Mouse (Mus musculus): ENCODE measurements around the gene Armc9.

Armc9 gene

DNA sequence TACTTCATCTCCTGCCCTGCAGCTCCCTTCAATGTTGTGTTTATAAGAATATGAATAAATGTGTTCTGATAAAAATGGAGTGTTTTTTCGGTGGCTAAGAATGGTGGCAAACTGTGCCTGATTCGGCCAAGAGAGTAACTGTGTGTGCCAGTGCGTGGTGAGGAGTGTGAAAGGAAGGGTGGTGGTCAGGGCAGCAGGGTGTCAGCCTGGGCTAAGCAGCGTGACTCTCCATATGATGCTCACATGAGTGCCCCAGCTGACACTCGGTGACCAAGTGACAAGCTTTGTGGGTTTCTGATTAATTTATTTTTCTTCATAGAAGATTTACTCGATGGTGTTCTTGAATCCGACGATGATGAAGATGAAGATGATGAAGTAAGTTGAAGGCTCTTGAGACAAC lies 58.2 kb downstream of the Armc9 start:
- in situ Hi-C loops (cut with MboI; ENCODE audit: unreplicated experiment in 2 of 2) = loop anchor here in 1 of 2 experiments (5.0 kb wide), 1 partner anchor 90 kb away; the partner anchor contains the start of gene B3gnt7

DNA sequence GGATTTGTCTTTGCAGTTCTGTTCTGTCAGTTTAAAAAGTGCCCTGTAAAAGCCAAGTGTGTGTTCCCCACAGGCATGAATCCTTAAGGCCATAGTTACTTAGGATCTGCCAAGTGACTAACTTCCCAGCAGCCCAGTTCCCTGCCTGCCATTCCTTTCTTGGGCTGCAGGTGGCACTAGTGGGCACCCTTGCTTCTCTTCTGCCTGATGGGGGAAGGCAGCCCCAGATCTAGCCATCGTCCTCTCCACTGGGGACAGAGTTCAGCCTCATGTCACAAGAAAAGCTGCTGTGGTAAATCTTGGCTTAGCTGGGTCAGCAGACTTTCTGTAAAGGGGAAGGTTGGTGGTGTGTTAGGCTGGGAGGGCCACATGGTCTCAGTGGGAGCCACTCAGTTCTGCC lies 59.6 kb downstream of the Armc9 start:
- in situ Hi-C loops (cut with MboI; ENCODE audit: unreplicated experiment in 2 of 2) = loop anchor here in 1 of 2 experiments (5.0 kb wide), 1 partner anchor 88 kb away; the partner anchor contains the start of gene B3gnt7

DNA sequence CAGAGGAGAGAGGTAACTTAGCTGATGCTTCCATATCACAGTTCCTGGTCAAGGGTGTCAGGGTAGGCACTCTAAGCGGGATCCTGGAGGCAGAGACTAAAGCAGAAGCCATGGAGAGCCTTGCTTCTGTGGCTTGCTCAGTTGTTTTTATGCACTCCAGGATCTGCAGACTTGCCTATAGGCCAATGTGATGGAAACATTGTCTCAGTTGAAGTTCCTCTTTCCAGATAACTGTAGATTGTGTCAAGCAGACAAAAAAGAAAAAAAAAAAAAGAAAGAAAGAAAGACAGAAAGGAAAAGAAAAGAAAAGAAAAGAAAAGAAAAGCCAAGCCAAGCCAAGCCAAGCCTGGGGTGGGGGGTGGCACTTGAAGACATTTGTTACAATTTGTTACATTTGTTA lies 60.7 kb downstream of the Armc9 start:
- in situ Hi-C loops (cut with MboI; ENCODE audit: unreplicated experiment in 2 of 2) = loop anchor here in 1 of 2 experiments (5.0 kb wide), 2 partner anchors 47 to 87 kb away; partner anchors contain the start of gene B3gnt7

DNA sequence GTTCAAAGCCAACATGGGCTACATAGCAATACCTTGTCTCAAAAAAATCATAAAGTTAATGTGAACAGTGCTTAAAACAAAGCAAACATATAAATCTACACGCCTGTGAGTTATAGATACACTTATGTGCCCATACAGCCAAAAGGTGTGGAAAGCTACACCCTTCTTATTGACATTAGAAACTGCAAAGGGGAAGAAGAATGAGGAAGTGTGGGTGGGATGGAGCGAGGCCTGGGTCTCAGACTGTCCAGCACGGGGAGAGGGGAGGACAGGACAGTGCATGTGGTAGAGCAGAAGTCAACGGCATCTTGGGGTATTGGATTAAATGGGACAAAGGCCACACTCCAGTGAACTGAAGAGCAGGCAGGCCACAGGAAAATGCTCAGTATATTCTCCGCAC lies 61.8 kb downstream of the Armc9 start:
- in situ Hi-C loops (cut with MboI; ENCODE audit: unreplicated experiment in 2 of 2) = loop anchor here in 1 of 2 experiments (5.0 kb wide), 2 partner anchors 46 to 86 kb away; partner anchors contain the start of gene B3gnt7

DNA sequence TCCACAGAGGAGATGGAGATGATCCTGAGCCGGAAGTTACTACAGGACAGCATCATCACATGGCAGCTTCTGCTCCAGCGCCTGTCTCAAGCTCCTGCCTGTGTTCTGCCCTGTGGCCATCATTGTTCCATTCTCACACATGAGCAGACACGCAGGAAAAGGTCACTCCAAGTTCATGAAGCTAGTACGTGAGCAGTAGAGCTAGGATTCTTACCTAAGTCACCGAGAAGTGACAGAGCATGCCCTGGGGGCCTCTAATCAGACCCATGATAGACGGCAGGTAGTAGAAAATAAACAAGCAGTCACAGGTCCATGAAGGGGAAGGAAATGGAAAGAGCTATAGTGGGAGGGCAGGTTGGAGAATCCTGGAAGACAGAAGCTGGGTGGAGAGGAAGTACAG lies 63.4 kb downstream of the Armc9 start:
- in situ Hi-C loops (cut with MboI; ENCODE audit: unreplicated experiment in 2 of 2) = loop anchor here in 1 of 2 experiments (5.0 kb wide), 2 partner anchors 44 to 84 kb away; partner anchors contain the start of gene B3gnt7

DNA sequence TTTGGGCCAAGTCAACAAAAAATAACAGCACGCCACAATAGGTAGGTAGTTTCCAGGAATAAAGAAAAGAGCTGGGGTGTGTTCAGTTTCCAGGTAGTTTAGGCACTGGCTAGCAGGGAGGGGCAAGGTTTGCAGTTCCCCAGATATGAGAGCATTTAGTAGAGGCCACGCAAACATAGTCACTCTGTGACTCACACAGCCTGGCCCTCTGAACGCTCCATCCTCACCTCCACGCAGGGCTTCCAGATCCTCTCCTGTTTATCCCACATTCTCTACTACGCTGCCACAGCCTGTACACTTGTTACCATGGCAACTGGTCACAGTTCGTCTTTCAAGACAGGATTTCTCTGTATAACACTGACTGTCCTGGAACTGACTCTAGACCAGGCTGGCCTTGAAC lies 70.6 kb downstream of the Armc9 start:
- in situ Hi-C loops (cut with MboI; ENCODE audit: unreplicated experiment in 2 of 2) = no loop called here

DNA sequence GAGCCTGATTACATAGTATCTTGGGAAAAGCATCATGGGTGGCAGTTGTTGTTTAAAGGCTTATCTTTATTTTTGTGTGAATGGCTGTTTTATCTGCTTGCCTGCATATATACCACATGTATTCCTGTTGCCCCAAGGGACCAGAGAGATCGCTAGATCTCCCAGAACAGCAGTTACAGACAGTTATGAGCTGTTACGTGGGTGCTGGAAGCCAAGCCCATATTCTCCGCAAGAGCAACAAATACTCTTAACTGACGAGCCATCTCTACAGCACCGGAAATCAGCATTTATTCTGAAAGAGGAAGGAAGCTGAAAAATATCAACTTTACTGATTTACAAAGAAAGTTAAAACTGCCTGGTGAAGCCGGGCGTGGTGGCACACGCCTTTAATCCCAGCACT lies 74.1 kb downstream of the Armc9 start:
- in situ Hi-C loops (cut with MboI; ENCODE audit: unreplicated experiment in 2 of 2) = no loop called here

DNA sequence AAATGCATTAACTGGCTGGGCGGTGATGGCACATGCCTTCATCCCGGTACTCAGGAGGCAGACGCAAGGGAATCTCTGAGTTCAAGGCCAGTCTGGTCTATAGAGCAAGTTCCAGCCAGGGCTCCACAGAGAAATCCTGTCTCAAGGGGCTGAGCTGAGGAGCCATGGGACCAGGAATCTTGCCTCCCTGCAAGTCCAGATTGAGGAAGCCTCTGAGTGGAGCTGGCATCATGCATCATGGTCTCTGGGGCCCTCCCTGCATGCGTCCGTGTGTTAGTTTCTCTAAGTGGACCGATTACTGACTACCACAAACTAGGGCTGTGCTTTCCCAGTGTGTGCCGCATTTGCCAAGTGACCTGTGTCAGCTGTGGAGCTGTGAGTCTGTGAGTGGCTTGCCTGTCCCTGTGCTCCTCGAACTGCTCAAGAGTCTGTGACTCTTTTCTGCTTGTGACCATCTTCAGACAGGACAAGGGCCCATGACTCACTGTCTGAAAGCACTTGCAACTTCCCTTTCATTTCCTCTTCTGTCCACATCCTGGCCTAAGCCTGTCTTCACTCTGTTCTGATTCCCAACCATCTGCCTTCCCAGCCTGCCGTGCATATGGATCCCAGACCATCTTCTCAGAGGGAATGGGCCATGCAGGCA lies 74.7 kb downstream of the Armc9 start:
- in situ Hi-C loops (cut with MboI; ENCODE audit: unreplicated experiment in 2 of 2) = no loop called here

DNA sequence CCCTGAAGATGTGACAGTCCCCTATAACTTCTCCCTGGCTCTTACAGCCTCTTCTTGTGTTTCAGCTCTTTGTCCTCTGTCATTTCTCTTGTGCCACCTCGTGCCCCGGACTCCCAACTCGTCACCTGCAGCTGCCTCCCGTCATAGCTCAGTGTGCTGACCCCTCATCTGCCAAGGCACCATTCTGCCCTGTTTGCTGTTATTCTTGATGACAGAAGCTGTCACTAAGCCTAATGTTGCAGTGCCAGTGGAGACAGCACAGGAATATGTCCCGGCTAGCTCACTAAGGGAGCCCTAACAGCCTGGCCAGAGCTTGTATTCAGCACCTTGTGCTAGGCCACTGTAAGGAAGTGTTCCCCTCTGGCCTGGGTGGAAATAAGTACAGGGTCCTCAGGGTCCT lies 78.1 kb downstream of the Armc9 start:
- in situ Hi-C loops (cut with MboI; ENCODE audit: unreplicated experiment in 2 of 2) = no loop called here

DNA sequence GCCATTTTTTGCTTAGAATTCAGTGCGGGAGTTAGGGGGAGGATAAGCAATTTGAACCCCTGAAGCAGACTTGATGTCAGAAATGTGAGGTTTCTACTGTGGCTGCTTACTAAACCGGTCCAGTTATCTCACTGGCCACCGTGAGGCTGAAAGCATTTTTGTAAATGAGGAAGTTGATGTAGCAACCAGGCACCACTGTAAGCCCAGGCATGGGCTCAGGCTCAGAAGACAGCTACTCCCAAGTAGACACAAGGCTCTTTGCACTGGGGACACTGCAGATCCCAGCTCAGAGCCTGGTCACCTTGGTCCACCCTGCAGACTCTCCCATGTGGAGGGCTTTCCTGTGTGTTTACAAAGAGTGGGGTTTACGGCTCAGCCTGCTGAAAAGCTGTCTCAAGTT lies 79.2 kb downstream of the Armc9 start:
- in situ Hi-C loops (cut with MboI; ENCODE audit: unreplicated experiment in 2 of 2) = no loop called here

DNA sequence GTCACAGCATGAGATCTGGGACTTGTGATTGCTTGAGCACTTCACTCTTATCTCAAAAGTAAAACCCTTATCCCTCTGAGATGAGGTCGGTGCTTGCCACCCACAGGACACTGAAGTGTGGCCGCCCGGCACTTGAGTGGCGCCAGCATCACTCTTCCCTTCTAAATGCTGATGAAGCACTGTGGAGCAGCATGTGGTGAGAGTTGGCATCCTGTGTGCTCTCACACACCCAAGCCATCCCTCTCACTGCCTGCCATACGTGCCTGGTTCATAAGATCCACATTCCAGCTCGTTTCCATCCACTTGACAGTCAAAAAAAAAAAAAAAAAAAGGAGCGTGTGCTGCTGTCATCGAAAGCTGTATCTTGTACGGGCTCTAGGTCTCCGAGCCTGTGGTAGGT lies 80.5 kb downstream of the Armc9 start:
- in situ Hi-C loops (cut with MboI; ENCODE audit: unreplicated experiment in 2 of 2) = no loop called here

DNA sequence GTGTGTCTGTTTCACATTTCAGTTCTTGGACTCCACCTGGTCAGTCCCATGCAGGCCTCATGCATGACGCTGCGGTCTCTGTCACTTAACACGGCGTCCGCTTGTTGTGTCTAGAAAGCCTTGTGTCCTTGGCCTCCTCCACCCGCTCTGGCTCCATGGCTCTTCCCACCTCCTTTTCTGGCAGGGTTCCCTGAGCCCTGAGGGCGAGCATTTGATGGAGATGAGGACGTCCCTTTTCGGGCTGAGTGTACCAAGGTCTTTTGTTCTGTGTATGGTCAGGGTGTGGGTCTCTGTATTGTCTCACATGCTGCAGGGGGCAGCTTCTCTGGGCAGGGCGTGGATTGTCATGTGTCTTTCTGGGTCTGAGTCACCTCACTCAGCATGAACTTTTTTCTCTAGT lies 81.9 kb downstream of the Armc9 start:
- in situ Hi-C loops (cut with MboI; ENCODE audit: unreplicated experiment in 2 of 2) = no loop called here

DNA sequence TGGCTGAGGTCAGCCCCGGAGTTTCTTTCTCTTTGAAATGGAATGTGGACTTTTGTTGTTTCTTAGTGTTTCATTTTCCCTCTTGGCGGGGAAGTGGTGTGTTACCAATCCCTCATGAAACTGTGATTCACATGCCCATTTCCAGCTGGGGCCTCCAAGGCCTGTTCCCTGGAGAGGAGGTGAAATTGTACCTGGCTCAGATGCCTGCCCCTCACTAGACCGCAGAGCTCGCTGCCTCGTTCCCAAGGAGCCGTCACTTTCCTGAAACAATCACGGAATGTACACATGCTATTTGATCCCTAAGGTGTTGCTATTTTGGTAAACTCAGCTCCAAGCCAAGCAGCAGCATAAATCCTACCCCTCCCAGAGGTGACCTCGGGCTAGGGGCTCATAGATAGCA lies 84.4 kb downstream of the Armc9 start:
- in situ Hi-C loops (cut with MboI; ENCODE audit: unreplicated experiment in 2 of 2) = no loop called here

DNA sequence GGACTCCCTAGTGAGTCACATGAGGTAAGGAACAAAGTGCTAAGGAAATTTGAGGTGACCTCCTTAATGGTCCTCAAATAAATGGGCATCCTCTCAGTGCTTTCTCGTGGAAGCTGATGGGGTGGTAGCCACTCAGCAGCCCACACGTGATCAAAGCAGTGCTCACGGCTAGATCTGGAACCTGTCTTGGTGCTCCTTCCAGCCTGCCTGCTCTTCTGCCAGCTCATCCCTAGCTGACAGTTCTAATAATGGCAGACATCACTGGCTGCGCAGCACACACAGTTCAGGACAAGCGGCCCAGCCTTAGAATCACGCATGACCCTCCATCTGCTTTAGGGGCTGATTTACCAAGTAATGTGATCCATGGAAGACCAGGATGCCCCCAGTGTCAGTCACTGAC lies 85.3 kb downstream of the Armc9 start:
- in situ Hi-C loops (cut with MboI; ENCODE audit: unreplicated experiment in 2 of 2) = no loop called here

DNA sequence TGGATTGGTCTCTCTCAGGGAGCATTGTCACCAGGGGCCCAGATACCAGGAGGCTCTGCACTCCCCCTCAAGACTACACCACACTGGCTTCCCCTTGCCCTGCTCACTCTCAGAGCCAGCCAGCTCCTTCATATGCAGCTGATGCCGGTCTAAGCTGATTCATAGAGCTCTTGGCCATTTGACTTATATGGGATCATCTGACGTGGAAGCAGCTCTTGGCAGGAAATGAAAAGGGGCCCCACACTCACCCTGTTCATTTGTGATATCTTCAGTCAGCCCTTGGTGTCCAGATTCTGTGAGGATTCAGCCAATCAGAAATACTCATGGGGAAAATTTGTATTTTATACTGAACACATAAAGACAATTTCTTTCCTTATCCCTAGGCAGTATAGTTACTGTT lies 86.4 kb downstream of the Armc9 start:
- in situ Hi-C loops (cut with MboI; ENCODE audit: unreplicated experiment in 2 of 2) = no loop called here

DNA sequence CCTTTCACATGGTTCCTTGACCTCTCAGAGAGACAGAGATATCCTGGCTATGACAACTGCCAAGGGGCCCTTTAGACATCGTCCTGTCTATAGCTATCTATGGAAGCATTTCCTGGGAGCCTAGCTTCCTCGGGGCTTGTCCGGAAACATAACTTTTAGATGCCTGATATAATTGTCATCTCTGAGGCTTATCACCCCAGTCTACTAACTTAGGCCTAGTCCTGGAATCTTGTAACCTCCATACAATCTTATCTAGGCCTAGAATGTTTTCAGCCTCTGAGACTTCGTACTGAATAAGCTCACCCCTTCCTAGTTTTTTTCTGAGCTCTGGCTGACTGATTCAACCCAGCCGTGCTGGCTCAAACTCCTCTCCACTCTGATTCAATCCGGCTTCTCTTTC lies 88.9 kb downstream of the Armc9 start:
- in situ Hi-C loops (cut with MboI; ENCODE audit: unreplicated experiment in 2 of 2) = no loop called here

DNA sequence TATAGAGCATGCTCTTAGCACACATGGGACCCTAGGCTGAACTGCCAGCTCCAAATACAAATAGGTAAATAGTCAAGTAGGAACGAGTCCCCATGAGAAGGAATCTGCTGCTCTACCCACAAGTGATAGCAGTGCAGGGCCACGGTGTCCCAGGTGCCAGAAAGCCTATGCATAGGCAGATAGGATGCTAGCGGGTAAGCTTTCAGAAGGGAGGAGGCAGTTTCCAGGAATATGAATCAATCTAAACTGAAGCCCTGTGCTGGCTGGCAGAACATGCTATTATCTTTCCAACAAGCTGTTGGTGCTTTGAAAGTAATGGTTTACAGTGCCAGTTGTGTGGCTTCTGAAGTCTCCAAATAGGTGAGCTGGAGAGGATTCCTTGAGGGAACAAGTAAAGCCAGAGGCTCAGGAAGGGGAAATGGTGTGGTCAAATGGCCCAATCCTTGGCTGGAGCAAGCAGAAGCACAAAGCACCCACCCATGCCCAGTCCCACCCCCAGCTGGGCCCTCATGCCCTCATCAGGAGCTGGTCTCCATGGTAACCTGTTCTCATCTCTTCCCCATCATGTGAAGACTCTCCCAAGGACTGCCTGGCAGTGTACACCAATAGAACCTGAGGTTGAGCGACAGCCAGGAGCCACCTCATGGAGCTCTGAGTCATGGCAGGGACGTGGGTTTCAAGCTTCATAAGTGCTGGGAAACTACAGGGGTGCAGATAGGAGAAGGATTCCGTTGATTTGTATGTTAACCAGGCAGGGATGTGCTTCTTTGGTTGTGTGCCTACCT lies 90.9 kb downstream of the Armc9 start:
- in situ Hi-C loops (cut with MboI; ENCODE audit: unreplicated experiment in 2 of 2) = no loop called here

DNA sequence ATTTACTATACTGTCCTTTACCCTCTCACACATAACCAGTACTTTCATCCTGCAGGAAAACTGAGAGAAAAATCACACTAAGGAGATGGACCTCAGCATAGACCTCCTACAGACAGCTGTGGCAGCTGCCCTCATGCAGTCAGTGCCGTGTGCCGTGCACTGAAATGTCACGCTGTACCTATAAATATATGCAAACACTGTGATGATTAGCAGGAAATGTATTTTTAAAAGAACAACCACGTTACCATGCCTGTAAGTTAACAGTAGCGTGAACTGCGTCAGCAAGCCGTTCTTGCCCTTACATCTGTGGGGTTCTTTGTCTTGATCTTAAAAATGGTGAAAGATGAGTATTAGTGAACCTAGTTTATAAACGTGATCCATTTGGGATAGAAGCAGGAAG lies 98.8 kb downstream of the Armc9 start:
- in situ Hi-C loops (cut with MboI; ENCODE audit: unreplicated experiment in 2 of 2) = no loop called here

DNA sequence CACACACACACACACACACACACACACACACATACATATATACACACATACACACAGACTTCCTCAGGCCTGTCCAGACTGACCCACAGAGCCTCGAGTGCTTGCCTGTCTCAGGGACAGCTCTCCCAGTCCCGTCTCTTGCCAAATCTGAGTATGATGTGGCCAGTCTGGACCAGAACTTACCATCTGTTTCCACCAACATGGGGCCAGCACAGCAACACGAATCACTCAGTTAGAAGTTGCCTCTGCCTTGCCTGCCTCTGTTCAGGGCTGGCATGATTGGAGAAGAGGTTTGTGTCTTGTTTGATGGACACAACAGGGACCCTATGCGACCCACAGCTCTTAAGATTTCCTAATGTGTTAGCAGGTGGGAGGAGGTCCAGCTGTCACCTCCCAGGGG lies 101.7 kb downstream of the Armc9 start:
- in situ Hi-C loops (cut with MboI; ENCODE audit: unreplicated experiment in 2 of 2) = no loop called here

DNA sequence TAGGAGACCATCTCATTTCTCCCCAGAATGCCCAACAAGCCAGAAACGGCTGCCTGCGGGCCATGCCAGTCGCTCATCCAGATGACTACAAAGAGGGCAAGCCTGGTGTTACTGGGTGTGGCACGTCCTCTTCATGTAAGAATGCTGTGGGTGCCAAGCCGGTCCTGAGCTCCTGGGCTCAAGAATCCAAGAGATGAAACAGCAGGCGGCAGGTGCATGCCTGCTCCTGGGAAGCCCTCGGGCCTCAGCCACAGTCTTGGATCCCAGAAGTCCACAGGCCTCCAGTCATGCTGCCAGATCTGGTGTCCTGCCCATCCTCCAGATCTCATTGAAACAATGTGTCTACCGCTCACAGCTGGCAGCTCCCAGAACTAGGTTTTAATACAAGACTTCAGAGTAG lies 102.6 kb downstream of the Armc9 start:
- in situ Hi-C loops (cut with MboI; ENCODE audit: unreplicated experiment in 2 of 2) = no loop called here

DNA sequence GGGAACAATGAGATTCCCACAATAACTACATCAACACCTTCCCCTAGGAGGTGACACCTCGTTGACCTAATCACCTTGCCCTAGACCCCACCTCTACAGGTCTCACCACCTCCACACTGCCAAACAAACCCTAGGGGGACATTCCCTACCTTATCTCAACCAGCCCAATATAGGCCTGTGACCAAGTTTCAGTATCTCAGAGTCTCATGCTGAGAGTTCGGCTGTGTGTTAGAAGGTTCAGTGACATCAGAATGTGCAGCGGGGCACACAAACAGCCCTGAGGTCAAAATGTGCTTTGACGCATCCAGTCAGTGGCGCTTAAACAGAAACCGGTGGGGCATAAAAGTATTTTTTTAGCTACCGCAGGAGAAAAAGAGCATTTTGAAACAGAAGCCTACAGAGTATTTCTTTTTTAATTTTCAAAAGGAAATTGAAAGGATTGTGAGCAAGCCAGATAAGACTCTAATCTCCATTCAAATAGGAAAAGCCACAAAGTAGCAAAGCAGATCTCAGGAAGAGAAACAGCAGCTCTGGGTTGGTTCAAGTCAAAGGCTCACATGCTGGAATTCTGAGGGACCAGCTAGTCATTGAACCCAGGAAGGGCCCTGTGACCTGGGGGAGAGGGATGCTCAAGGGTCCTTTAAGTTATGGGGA lies 103.7 kb downstream of the Armc9 start:
- in situ Hi-C loops (cut with MboI; ENCODE audit: unreplicated experiment in 2 of 2) = no loop called here
